Mouse (Mus musculus) limb, embryonic 11.5 days (tissue): ENCODE results near the gene Cmya5. TPM values are rescaled to one million over a fixed set of nuclear protein-coding genes. Genes with fewer than 3 reads are reported as not detected.

Experiments used
- ATAC-seq: fragments of 200-750 bp; cut with Nextera tagmentation; 2 replicates; pipeline ENCODE4 v1.8.0; 2017; ENCODE audit warnings: low read depth; ENCODE audit not compliant: insufficient number of reproducible peaks, low FRiP score, low TSS enrichment
- DNase-seq: peaks from one replicate; pipeline ENCODE4 v3.0.0-alpha.2; 2015; ENCODE audit warnings: low spot score
- H3K27ac ChIP-seq: fragments of 300-500 bp; sonication (generic); replicated peaks from 2 replicates; pipeline ENCODE4 v1.5.1; 2014; ENCODE audit warnings: low read depth, mild to moderate bottlenecking, low read length
- H3K27me3 ChIP-seq: fragments of 300-500 bp; sonication (generic); 2 replicates; pipeline ENCODE4 v1.6.1; 2014; ENCODE audit warnings: mild to moderate bottlenecking, low read length, mixed read lengths; ENCODE audit not compliant: control insufficient read depth, insufficient read depth
- H3K36me3 ChIP-seq: fragments of 300-500 bp; sonication (generic); 2 replicates; pipeline ENCODE4 v1.6.1; 2014; ENCODE audit warnings: mild to moderate bottlenecking, low read length, moderate library complexity, mixed read lengths; ENCODE audit not compliant: control insufficient read depth, insufficient read depth
- H3K4me1 ChIP-seq: fragments of 300-500 bp; sonication (generic); 2 replicates; pipeline ENCODE4 v1.6.1; 2014; ENCODE audit warnings: low read length, mixed read lengths; ENCODE audit not compliant: control insufficient read depth, insufficient read depth
- H3K4me2 ChIP-seq: fragments of 300-500 bp; sonication (generic); 2 replicates; pipeline ENCODE4 v1.6.1; 2014; ENCODE audit warnings: low read depth, mild to moderate bottlenecking, moderate library complexity; ENCODE audit not compliant: severe bottlenecking
- H3K4me3 ChIP-seq: fragments of 300-500 bp; sonication (generic); 2 replicates; pipeline ENCODE4 v1.5.1; 2014; ENCODE audit warnings: low read depth, low read length
- H3K9ac ChIP-seq: fragments of 300-500 bp; sonication (generic); 2 replicates; pipeline ENCODE4 v1.6.1; 2014; ENCODE audit warnings: mild to moderate bottlenecking, low read length
- H3K9me3 ChIP-seq: fragments of 300-500 bp; sonication (generic); 2 replicates; pipeline ENCODE4 v1.6.1; 2016; ENCODE audit warnings: low read length; ENCODE audit not compliant: control insufficient read depth
- WGBS: fragments of 180-500 bp; shearing (Covaris S2); extraction: QIAGEN DNeasy Blood & Tissue Kit; methylation state at CpG from one replicate; pipeline ENCODE4 v1.1.7; 2014; 5-methylcytosine and 5-hydroxymethylcytosine counted together
- polyA plus RNA-seq: library from polyadenylated mRNA; unstranded; fragments of >200 nt; fragmentation: Nextera tagmentation; extraction: Ambion mirVana; gene quantifications from 2 replicates; pipeline ENCODE4 v1.2.1, GENCODE M21; 2014

Cmya5 gene
- polyA plus RNA-seq, 1 experiment from 2014 or later = 0.01 TPM

GRCm38 (mm10) chr13:93041021-93041420 is 103.5 kb downstream of the Cmya5 start:
- no peak overlapping the region for H3K4me2 ChIP-seq
- no peak for ATAC-seq
- no peaks in the 10 kb centered on the region for H3K27me3 ChIP-seq
- H3K36me3 ChIP-seq = no peaks in the 10 kb centered on the region
- no peak for DNase-seq
- no peak overlapping the region for H3K27ac ChIP-seq
- no peaks in the 10 kb centered on the region for H3K9me3 ChIP-seq
- H3K9ac ChIP-seq = no peak overlapping the region
- H3K4me1 ChIP-seq = no peaks in the 10 kb centered on the region
- no peak overlapping the region for H3K4me3 ChIP-seq
- WGBS = 84% methylated on average over 9 of the region's 9 CpGs

- ATAC-seq (no peak), DNase-seq (no peak)
- no peaks in the 10 kb centered on the region for H3K9me3 ChIP-seq
- no peaks in the 10 kb centered on the region for H3K4me1 ChIP-seq
- no peak overlapping the region for H3K4me3 ChIP-seq
- no peaks in the 10 kb centered on the region for H3K27me3 ChIP-seq
- no peaks in the 10 kb centered on the region for H3K36me3 ChIP-seq
- H3K27ac ChIP-seq = no peak overlapping the region
- H3K9ac ChIP-seq = no peak overlapping the region
- 75% methylated on average over 4 of the region's 4 CpGs for WGBS
- H3K4me2 ChIP-seq = no peak overlapping the region
Observed at GRCm38 (mm10) chr13:93036218-93036617, 108.3 kb downstream of the Cmya5 start.

GRCm38 (mm10) chr13:93029337-93029736 is 115.2 kb downstream of the Cmya5 start:
- H3K27me3 ChIP-seq = no peaks in the 10 kb centered on the region
- no peak overlapping the region for H3K9ac ChIP-seq
- no peaks in the 10 kb centered on the region for H3K36me3 ChIP-seq
- no peaks in the 10 kb centered on the region for H3K9me3 ChIP-seq
- no peaks in the 10 kb centered on the region for H3K4me1 ChIP-seq
- no peak overlapping the region for H3K27ac ChIP-seq
- DNase-seq (no peak), ATAC-seq (no peak)
- no peak overlapping the region for H3K4me2 ChIP-seq
- H3K4me3 ChIP-seq = no peak overlapping the region
- 90% methylated on average over 4 of the region's 4 CpGs for WGBS

- H3K27me3 ChIP-seq = no peaks in the 10 kb centered on the region
- WGBS = 73% methylated on average over 2 of the region's 2 CpGs
- ATAC-seq = no peak
- no peak overlapping the region for H3K4me3 ChIP-seq
- no peak overlapping the region for H3K9ac ChIP-seq
- no peak overlapping the region for H3K4me2 ChIP-seq
- no peak overlapping the region for H3K27ac ChIP-seq
- no peaks in the 10 kb centered on the region for H3K36me3 ChIP-seq
- no peaks in the 10 kb centered on the region for H3K4me1 ChIP-seq
- no peaks in the 10 kb centered on the region for H3K9me3 ChIP-seq
- no peak for DNase-seq
Observed at GRCm38 (mm10) chr13:93024837-93025236, 119.7 kb downstream of the Cmya5 start.

GRCm38 (mm10) chr13:93022158-93022557 is 122.4 kb downstream of the Cmya5 start:
- Histone ChIP-seq H3K4me3 (no peak overlapping the region), H3K27me3 (no peaks in the 10 kb centered on the region), H3K9me3 (no peaks in the 10 kb centered on the region), H3K9ac (no peak overlapping the region), H3K27ac (no peak overlapping the region), H3K36me3 (no peaks in the 10 kb centered on the region), H3K4me2 (no peak overlapping the region), H3K4me1 (no peaks in the 10 kb centered on the region)
- DNase-seq (no peak), ATAC-seq (no peak)
- 0% methylated on average over 1 of the region's 1 CpGs for WGBS

- DNase-seq (no peak), ATAC-seq (no peak)
- H3K9me3 ChIP-seq = no peaks in the 10 kb centered on the region
- H3K27ac ChIP-seq = no peak overlapping the region
- no peak overlapping the region for H3K9ac ChIP-seq
- H3K36me3 ChIP-seq = no peaks in the 10 kb centered on the region
- H3K4me1 ChIP-seq = no peaks in the 10 kb centered on the region
- WGBS = 48% methylated on average over 8 of the region's 8 CpGs
- H3K4me3 ChIP-seq = no peak overlapping the region
- H3K27me3 ChIP-seq = no peaks in the 10 kb centered on the region
- H3K4me2 ChIP-seq = no peak overlapping the region
Observed at GRCm38 (mm10) chr13:93012952-93013351, 131.6 kb downstream of the Cmya5 start.

- Histone ChIP-seq H3K4me3 (no peak overlapping the region), H3K4me2 (no peak overlapping the region), H3K27me3 (no peaks in the 10 kb centered on the region), H3K9me3 (no peaks in the 10 kb centered on the region), H3K27ac (no peak overlapping the region), H3K36me3 (no peaks in the 10 kb centered on the region), H3K4me1 (no peaks in the 10 kb centered on the region), H3K9ac (no peak overlapping the region)
- DNase-seq (no peak), ATAC-seq (no peak)
- WGBS = 92% methylated on average over 4 of the region's 4 CpGs
Observed at GRCm38 (mm10) chr13:93011315-93011714, 133.2 kb downstream of the Cmya5 start.

- Histone ChIP-seq H3K27me3 (no peaks in the 10 kb centered on the region), H3K9ac (no peak overlapping the region), H3K9me3 (no peaks in the 10 kb centered on the region), H3K27ac (no peak overlapping the region), H3K36me3 (no peaks in the 10 kb centered on the region), H3K4me3 (no peak overlapping the region), H3K4me1 (no peaks in the 10 kb centered on the region), H3K4me2 (no peak overlapping the region)
- ATAC-seq (no peak), DNase-seq (no peak)
- WGBS = 81% methylated on average over 7 of the region's 7 CpGs
Observed at GRCm38 (mm10) chr13:93010524-93010923, 134.0 kb downstream of the Cmya5 start.

- H3K27me3 ChIP-seq = no peaks in the 10 kb centered on the region
- no peak overlapping the region for H3K4me2 ChIP-seq
- no peak overlapping the region for H3K27ac ChIP-seq
- DNase-seq (no peak), ATAC-seq (no peak)
- H3K4me3 ChIP-seq = no peak overlapping the region
- no peak overlapping the region for H3K9ac ChIP-seq
- no peaks in the 10 kb centered on the region for H3K4me1 ChIP-seq
- H3K36me3 ChIP-seq = no peaks in the 10 kb centered on the region
- 75% methylated on average over 4 of the region's 4 CpGs for WGBS
- no peaks in the 10 kb centered on the region for H3K9me3 ChIP-seq
Observed at GRCm38 (mm10) chr13:93007078-93007477, 137.4 kb downstream of the Cmya5 start.
